Mouse (Mus musculus) CH12.LX (cell line): ENCODE results near the gene 1700024G13Rik.

ENCODE experiments used
- JUND ChIP-seq: conservative IDR thresholded peaks from 2 replicates; pipeline ENCODE4 v1.6.1; 2011; ENCODE audit warnings: low read depth, low read length, improper control_type of control experiment
- POLR2A ChIP-seq: IDR thresholded peaks from 2 replicates; pipeline ENCODE4 v1.6.1; 2011; ENCODE audit warnings: low read depth, mild to moderate bottlenecking, improper control_type of control experiment, low read length
- RCOR1 ChIP-seq: conservative IDR thresholded peaks from 2 replicates; pipeline ENCODE4 v1.6.1; 2012; ENCODE audit warnings: low read depth, mild to moderate bottlenecking, inconsistent platforms, low read length, improper control_type of control experiment
- TBP ChIP-seq: conservative IDR thresholded peaks from 2 replicates; pipeline ENCODE4 v1.6.1; 2011; ENCODE audit warnings: low read depth, low read length, improper control_type of control experiment
- USF1 ChIP-seq: IDR thresholded peaks from 2 replicates; pipeline ENCODE4 v1.6.1; 2014; ENCODE audit warnings: low read depth, mild to moderate bottlenecking, inconsistent platforms, low read length, improper control_type of control experiment

- no peak for TF ChIP-seq POLR2A
- no peak for TF ChIP-seq TBP
- no peak for TF ChIP-seq RCOR1
- no peak for TF ChIP-seq USF1
- no peak for TF ChIP-seq JUND
Measured at GRCm38 (mm10) chr14:32379395-32380098, 8.6 kb downstream of the 1700024G13Rik start.
